ENCODE assay signal across 18 mouse cellular contexts in the genomic region with DNA sequence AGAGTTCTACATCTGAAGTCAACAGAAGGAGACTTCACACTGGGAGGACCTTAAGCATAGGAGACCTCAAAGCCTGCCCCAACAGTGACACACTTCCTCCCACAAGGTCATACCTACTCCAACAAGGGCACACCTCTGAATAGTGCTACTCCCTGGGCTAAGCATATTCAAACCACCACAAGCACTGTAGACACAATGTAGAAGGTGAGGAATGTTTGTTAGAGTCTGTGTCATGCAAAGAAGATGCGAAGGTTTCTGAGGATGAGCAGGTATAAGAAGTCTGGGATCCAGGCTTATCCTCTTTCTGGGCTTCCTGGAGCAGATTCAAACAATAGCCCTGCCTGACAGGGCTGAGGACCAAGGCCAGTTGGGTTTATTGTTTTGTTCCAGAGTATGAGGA. TPM values are rescaled to one million over a fixed set of nuclear protein-coding genes. Genes with fewer than 3 reads are reported as not detected.
"Had no signal": no experiment of that assay in that cellular context is flagged by ENCODE, and none has a peak within 500 bp of the region (broad histone marks: within the 10 kb centered on the region; RNA-seq: fewer than 3 reads in every experiment).

No protein-coding gene starts in this region.

- H3K27me3 ChIP-seq: neural tube, embryonic 13.5 days; neural tube, embryonic 15.5 days; stomach, embryonic 15.5 days had no signal

- H3K27ac ChIP-seq: neural tube, embryonic 13.5 days; neural tube, embryonic 15.5 days; stomach, embryonic 15.5 days; stomach, postnatal 0 days had no signal

- H3K4me3 ChIP-seq: neural tube, embryonic 13.5 days; neural tube, embryonic 15.5 days; stomach, embryonic 15.5 days had no signal

- H3K4me1 ChIP-seq: neural tube, embryonic 15.5 days; stomach, embryonic 15.5 days had no signal

- H3K9me3 ChIP-seq: neural tube, embryonic 13.5 days; neural tube, embryonic 15.5 days; stomach, embryonic 15.5 days had no signal

- H3K36me3 ChIP-seq: neural tube, embryonic 13.5 days; neural tube, embryonic 15.5 days; stomach, embryonic 15.5 days had no signal

- DNase-seq: retina, postnatal 1 day; right cerebral cortex, adult 18-20 months; right cerebral cortex, postnatal 14 days; right cerebral cortex, postnatal 25 days; right cerebral cortex, postnatal 4 days; spleen, adult 18-20 months; thymus, adult 18-20 months; thymus, adult 2 months; thymus, postnatal 14 days; thymus, postnatal 25 days; thymus, postnatal 36 days; thymus, postnatal 4 days had no signal

RNA-seq across cellular contexts. Expression of a gene that starts 47.2 kb away (rescaled TPM):
- total RNA-seq: neutrophil, adult 5-6 weeks had no signal
- polyA plus RNA-seq: spleen, adult 2 months had no signal
